Mouse (Mus musculus) heart, postnatal 14 days (tissue): ENCODE measurements at regions not wholly inside any gene's neighbourhood (a gene's known extent, or its start where the extent isn't known, plus 50 kb on each side); places are given as distances from the start of the nearest gene placed in this dataset.

ENCODE experiments used
- DNase-seq, 2 experiments: peaks; one replicate each; pipeline ENCODE4 v3.0.0; 2021 to 2022
- intact Hi-C: fragments of 180-260 bp; cut with DNase I; formaldehyde crosslinking; loops from one replicate; pipeline ENCODE4 v1.15.1; 2025

DNA sequence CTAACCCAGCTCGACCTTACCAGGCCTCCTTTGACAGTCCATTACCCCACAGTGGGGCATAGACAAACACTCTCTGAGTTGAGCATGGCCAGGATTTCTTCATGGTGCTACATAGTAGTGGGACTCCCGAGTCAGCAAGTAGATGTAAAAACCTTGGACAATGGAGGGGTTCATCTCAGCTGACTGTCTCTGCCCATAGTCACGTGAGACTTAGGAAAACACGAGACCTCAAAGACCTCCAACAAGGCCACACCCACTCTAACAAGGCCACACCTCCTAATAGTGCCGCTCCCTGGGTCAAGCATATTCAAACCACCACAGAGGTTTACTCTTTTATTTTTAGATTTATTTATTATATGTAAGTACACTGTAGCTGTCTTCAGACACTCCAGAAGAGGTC lies 52.5 kb upstream of the Cldn24 start:
- intact Hi-C loops, result no loop called here
- no peak for DNase-seq

DNA sequence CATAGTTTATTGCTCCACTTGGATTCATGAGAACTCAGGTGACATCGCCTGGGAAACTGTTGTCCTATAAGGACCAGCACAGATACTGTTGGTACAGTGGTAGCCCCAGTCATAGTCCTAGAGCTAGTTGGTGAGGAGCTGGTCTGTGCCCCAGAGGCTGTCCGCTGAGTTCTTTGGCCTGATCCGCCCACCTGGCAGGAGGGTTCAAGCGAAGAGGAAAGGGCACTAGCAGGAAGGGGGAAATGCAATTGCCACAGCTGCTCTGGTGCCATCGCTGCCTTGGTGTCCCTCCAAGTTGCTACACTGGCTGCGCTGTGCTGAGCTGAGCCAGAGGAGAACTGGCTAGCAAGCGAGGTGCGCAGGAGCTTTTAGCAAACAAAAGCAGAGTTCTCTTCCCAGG lies 53.2 kb upstream of the Cldn24 start:
- intact Hi-C loops, result no loop called here
- no peak for DNase-seq

DNA sequence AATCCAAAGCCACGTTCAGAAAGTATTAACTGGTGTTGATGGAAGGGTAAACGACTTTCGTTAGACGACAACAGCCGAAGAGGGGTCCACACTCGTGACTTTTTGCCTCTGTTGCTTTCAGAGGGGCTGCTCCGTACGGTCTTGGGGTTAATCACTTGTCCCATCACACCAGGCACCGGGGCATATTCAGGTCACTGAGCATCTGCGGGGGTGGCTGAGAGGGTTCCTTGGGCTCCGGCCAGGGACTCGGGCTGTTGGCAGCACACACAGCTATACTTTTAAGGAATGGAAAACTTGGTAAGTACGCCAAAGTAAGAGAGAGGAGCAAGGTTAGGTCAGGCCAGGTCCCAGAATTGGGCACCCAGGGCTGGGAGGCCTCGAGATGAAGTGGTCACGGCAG lies 50.7 kb upstream of the Cdkn2aip start:
- intact Hi-C loops, result no loop called here
- peak; percentile 49 to 57 for DNase-seq

DNA sequence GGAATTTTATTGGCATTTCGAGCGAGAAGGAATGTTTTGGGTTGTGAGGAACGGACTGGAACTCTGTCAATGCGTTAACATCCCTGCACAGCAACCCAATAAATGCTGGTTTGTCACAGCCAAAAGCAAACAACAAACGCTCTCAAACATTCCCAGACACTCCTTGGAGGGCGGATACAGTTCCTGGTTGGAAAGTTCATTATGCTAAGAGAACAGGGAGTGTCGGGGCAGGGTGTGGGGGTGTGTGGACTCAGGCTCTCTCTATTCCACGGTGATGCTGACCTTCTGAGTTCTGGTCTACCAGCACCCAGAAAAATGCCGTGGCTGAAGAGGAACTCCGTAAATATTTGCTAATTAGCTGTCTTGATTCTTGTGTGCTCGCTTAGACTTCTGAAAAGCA lies 50.3 kb upstream of the Cdkn2aip start:
- no peak for DNase-seq
- intact Hi-C loops, result no loop called here
